32 mouse cellular contexts compared by ENCODE assay signal in the genomic region with DNA sequence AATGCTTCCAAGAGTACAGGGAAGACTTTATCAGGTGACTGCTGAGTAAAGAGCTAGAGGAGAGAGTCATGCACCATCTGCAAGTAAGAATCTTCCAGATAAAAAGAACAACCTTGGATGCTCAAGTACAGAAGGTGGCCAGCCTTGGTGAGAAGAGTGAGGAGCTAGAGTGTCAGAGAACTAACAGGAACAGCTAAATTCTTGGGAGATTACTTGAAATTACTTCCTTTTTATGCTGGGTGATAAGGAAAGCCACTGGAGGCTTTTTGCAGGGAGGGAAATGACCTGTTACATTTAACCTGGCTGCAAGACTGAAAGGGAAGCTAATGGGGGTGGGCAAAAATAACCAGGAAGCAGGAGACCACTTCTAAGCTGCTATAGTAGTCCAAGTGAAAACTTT. TPM values are rescaled to one million over a fixed set of nuclear protein-coding genes. Genes with fewer than 3 reads are reported as not detected.
"Had no signal": no experiment of that assay in that cellular context is flagged by ENCODE, and none has a peak within 500 bp of the region (broad histone marks: within the 10 kb centered on the region; RNA-seq: fewer than 3 reads in every experiment).

No protein-coding gene starts in this region.

- ATAC-seq: hindbrain, postnatal 0 days; intestine, embryonic 16.5 days had no signal

- DNase-seq: gastrocnemius, adult 2 months; gastrocnemius, postnatal 14 days; gastrocnemius, postnatal 36 days; heart, adult 11 months; heart, adult 2 months; heart, postnatal 14 days; heart, postnatal 36 days; kidney, adult 11 months; kidney, adult 2 months; kidney, adult 9 months; kidney, postnatal 10 days; kidney, postnatal 25 days; kidney, postnatal 4 days; liver had no signal

- H3K4me3 ChIP-seq: gastrocnemius, adult 2 months; heart, adult 2 months; heart, embryonic 13.5 days; heart, embryonic 15.5 days; hindbrain, embryonic 13.5 days; hindbrain, embryonic 15.5 days; layer of hippocampus, adult 2 months; left cerebral cortex, adult 2 months; limb, embryonic 10.5 days; limb, embryonic 12.5 days had no signal

- H3K9me3 ChIP-seq: heart, embryonic 13.5 days; heart, embryonic 15.5 days; hindbrain, embryonic 13.5 days; hindbrain, embryonic 15.5 days; limb, embryonic 10.5 days; limb, embryonic 12.5 days had no signal

- H3K27me3 ChIP-seq: heart, embryonic 13.5 days; heart, embryonic 15.5 days; hindbrain, embryonic 13.5 days; hindbrain, embryonic 15.5 days; limb, embryonic 12.5 days had no signal

- H3K36me3 ChIP-seq: heart, embryonic 15.5 days; hindbrain, embryonic 13.5 days; limb, embryonic 12.5 days had no signal

- H3K4me1 ChIP-seq: limb, embryonic 10.5 days; limb, embryonic 12.5 days had no signal

- H3K27ac ChIP-seq: gastrocnemius, adult 2 months; heart, adult 2 months; heart, embryonic 13.5 days; heart, embryonic 15.5 days; hindbrain, embryonic 13.5 days; hindbrain, embryonic 15.5 days; hindbrain, postnatal 0 days; layer of hippocampus, adult 2 months; left cerebral cortex, adult 2 months; limb, embryonic 10.5 days; limb, embryonic 12.5 days had no signal

- H3K9ac ChIP-seq: heart, embryonic 13.5 days; heart, embryonic 15.5 days; hindbrain, embryonic 13.5 days; hindbrain, embryonic 15.5 days; limb, embryonic 12.5 days had no signal

- H3K4me2 ChIP-seq: heart, embryonic 11.5 days; heart, embryonic 13.5 days; heart, embryonic 15.5 days; hindbrain, embryonic 13.5 days; hindbrain, embryonic 15.5 days; limb, embryonic 12.5 days; liver, embryonic 11.5 days had no signal

RNA-seq across cellular contexts. Expression of gene Lrrd1, which starts 53.9 kb away (rescaled TPM):
- total RNA-seq: gastrocnemius, adult 2 months; gastrocnemius, postnatal 14 days; heart, postnatal 36 days; hematopoietic stem cell, adult 5-6 weeks; hindbrain, postnatal 0 days; layer of hippocampus, postnatal 10 days; left cerebral cortex, postnatal 14 days had no signal
- polyA plus RNA-seq: gonadal fat pad, adult 2 months; hindbrain, postnatal 0 days; intestine, embryonic 14.5 days; intestine, embryonic 16.5 days; kidney, embryonic 16.5 days; limb, embryonic 10.5 days; limb, embryonic 12.5 days; liver, embryonic 11.5 days had no signal
